Mouse (Mus musculus) forebrain, embryonic 12.5 days (tissue): ENCODE measurements around the gene A030005K14Rik. TPM values are rescaled to one million over a fixed set of nuclear protein-coding genes. Genes with fewer than 3 reads are reported as not detected.

Experiments
- ATAC-seq: fragments of 200-750 bp; cut with Nextera tagmentation; 2 replicates; pipeline ENCODE4 v1.8.0; 2017; ENCODE audit warnings: moderate TSS enrichment; ENCODE audit not compliant: low FRiP score
- H3K27ac ChIP-seq: fragments of 300-500 bp; sonication (generic); 2 replicates; pipeline ENCODE4 v1.5.1; 2016; ENCODE audit warnings: mild to moderate bottlenecking
- H3K27me3 ChIP-seq: fragments of 300-500 bp; sonication (generic); 2 replicates; pipeline ENCODE4 v1.6.1; 2016; ENCODE audit warnings: mild to moderate bottlenecking
- H3K36me3 ChIP-seq: fragments of 300-500 bp; sonication (generic); replicated peaks from 2 replicates; pipeline ENCODE4 v1.6.1; 2016; ENCODE audit warnings: mild to moderate bottlenecking
- H3K4me1 ChIP-seq: fragments of 300-500 bp; sonication (generic); 2 replicates; pipeline ENCODE4 v1.6.1; 2016
- H3K4me2 ChIP-seq: fragments of 300-500 bp; sonication (generic); 2 replicates; pipeline ENCODE4 v1.6.1; 2016; ENCODE audit warnings: mild to moderate bottlenecking, moderate library complexity
- H3K4me3 ChIP-seq: fragments of 300-500 bp; sonication (generic); replicated peaks from 2 replicates; pipeline ENCODE4 v1.5.1; 2016; ENCODE audit warnings: mild to moderate bottlenecking
- H3K9ac ChIP-seq: fragments of 300-500 bp; sonication (generic); 2 replicates; pipeline ENCODE4 v1.6.1; 2016; ENCODE audit warnings: mild to moderate bottlenecking
- H3K9me3 ChIP-seq: fragments of 300-500 bp; sonication (generic); 2 replicates; pipeline ENCODE4 v1.6.1; 2016
- WGBS: fragments of 180-500 bp; shearing (Covaris S2); methylation state at CpG from one replicate; pipeline ENCODE4 v1.1.7; 2016; 5-methylcytosine and 5-hydroxymethylcytosine counted together
- polyA plus RNA-seq: library from polyadenylated mRNA; unstranded; fragments of >200 nt; fragmentation: Nextera tagmentation; extraction: Ambion mirVana; gene quantifications from 2 replicates; pipeline ENCODE4 v1.2.1, GENCODE M21; 2016

The A030005K14Rik gene
- polyA plus RNA-seq, 1 experiment from 2014 or later = not detected

DNA sequence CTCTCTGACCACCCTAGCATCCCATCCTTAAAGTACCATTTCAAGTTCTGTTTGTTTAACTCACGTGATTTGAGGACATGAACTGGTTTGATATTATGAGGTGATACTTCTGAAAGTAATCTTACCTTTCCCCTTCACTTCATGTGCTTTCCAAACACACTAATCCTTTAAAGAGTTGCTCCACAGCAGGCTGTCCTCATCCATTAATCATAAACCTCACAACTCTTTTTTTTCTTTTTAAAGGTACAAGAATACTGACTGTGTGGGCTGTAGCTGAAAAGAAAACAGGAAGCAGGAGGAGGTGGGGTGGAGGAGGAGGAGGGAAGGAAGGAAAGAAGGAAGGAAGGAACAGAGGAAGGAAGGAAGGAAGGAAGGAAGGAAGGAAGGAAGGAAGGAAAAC, 27.2 kb downstream of the A030005K14Rik start:
- 49% methylated on average over 1 of the region's 1 CpGs for WGBS
- H3K4me3 ChIP-seq = no peak overlapping the region
- no peaks in the 10 kb centered on the region for H3K36me3 ChIP-seq
- no peak for ATAC-seq
- no peaks in the 10 kb centered on the region for H3K9me3 ChIP-seq
- H3K9ac ChIP-seq = no peak overlapping the region
- no peak overlapping the region for H3K4me2 ChIP-seq
- no peaks in the 10 kb centered on the region for H3K4me1 ChIP-seq
- H3K27ac ChIP-seq = no peak overlapping the region
- no peaks in the 10 kb centered on the region for H3K27me3 ChIP-seq

DNA sequence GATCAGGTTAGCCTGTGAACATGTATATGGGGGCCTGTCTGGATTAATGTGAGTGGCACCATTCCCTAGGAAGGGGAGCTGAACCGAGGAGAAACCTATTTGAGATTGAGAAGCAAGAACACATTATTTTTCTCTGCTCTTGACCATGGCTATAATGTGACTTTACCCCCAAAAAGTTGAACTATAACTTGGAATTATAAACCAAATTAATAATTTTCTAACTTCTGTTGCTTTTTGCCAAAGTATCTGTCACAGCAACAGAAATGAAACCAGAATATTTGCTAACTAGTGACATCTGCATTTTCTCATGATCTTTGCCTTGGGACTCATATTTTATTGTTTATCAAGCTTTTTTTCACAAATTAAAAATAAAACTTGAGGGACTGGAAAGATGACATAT, 42.6 kb downstream of the A030005K14Rik start:
- Histone ChIP-seq H3K4me2 (no peak overlapping the region), H3K9me3 (no peaks in the 10 kb centered on the region), H3K27ac (no peak overlapping the region), H3K36me3 (no peaks in the 10 kb centered on the region), H3K9ac (no peak overlapping the region), H3K27me3 (no peaks in the 10 kb centered on the region), H3K4me1 (no peaks in the 10 kb centered on the region), H3K4me3 (no peak overlapping the region)
- no peak for ATAC-seq
- 69% methylated on average over 1 of the region's 1 CpGs for WGBS

DNA sequence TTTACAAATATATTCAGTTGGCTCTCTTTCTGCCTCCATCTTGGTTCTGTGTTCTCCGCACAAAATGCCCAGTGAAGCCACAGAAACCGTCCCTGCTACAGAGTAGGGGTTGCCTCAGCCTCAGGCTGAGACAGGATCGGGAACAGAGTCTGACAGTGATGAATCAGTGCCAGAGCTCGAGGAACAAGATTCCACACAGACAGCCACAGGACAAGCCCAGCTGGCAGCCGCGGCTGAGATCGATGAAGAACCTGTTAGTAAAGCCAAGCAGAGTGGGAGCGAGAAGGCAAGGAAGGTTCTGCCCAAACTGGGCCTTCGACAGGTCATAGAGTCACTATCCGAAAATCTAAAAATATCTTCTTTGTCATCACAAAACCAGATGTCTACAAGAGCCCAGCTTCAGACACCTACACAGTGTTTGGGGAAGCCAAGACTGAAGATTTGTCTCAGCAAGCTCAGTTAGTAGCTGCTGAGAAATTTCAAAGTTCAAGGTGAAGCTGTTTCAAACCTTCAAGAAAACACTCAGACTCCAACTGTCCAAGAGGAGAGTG, 43.8 kb downstream of the A030005K14Rik start:
- Histone ChIP-seq H3K36me3 (no peaks in the 10 kb centered on the region), H3K27me3 (no peaks in the 10 kb centered on the region), H3K9me3 (no peaks in the 10 kb centered on the region), H3K4me3 (no peak overlapping the region), H3K4me1 (no peaks in the 10 kb centered on the region), H3K27ac (no peak overlapping the region), H3K9ac (no peak overlapping the region), H3K4me2 (no peak overlapping the region)
- no peak for ATAC-seq
- WGBS = 92% methylated on average over 10 of the region's 10 CpGs

DNA sequence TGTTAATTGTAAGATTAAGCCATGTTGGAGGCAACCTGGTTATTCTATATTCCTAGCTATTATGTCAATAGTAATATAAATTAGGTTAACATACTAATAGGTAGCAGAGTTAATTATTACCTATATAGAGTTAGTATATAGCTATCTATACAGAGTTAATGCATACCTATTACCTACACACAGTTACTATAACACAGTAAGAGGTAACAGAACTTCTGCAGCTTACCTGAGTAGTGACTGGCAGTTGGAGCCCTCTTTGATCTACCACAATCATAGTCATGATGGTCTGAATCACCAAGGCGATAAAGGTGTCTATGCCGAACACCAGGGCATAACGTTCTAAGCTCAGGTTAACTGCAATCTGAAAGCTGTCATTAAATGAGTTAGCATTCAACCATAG, 44.7 kb downstream of the A030005K14Rik start:
- H3K36me3 ChIP-seq = no peaks in the 10 kb centered on the region
- no peak overlapping the region for H3K4me2 ChIP-seq
- no peaks in the 10 kb centered on the region for H3K27me3 ChIP-seq
- H3K4me3 ChIP-seq = no peak overlapping the region
- no peak for ATAC-seq
- 95% methylated on average over 3 of the region's 3 CpGs for WGBS
- no peak overlapping the region for H3K9ac ChIP-seq
- H3K4me1 ChIP-seq = no peaks in the 10 kb centered on the region
- H3K9me3 ChIP-seq = no peaks in the 10 kb centered on the region
- no peak overlapping the region for H3K27ac ChIP-seq

Other genes with a start within 250 kb of the A030005K14Rik start
- 39.5 and 41.8 TPM in 2 replicates for gene Agfg1, start 219.9 kb downstream of the A030005K14Rik start, polyA plus RNA-seq
- gene A030005L19Rik, start 146.1 kb downstream of the A030005K14Rik start, polyA plus RNA-seq = not detected in 2 replicates
- gene A030014E15Rik, start 134.5 kb downstream of the A030005K14Rik start, polyA plus RNA-seq = not detected in 2 replicates
- not detected in 2 replicates for gene Gm6217, start 128.0 kb downstream of the A030005K14Rik start, polyA plus RNA-seq
- not detected in 2 replicates for gene A030003K21Rik, start 116.0 kb downstream of the A030005K14Rik start, polyA plus RNA-seq
- gene Gm7544, start 103.4 kb downstream of the A030005K14Rik start, polyA plus RNA-seq = not detected in 2 replicates
- not detected in 2 replicates for gene Gm47955, start 99.1 kb downstream of the A030005K14Rik start, polyA plus RNA-seq
- not detected in 2 replicates for gene Gm47959, start 58.8 kb downstream of the A030005K14Rik start, polyA plus RNA-seq
- 0.18 and 0.29 TPM in 2 replicates for gene Slc19a3, start 20.9 kb downstream of the A030005K14Rik start, polyA plus RNA-seq
- not detected in 2 replicates for gene Krtap28-10, start 16.9 kb downstream of the A030005K14Rik start, polyA plus RNA-seq
- gene Gm47969, start 14.4 kb downstream of the A030005K14Rik start, polyA plus RNA-seq = not detected in 2 replicates
- not detected in 2 replicates for gene Krtap28-13, start 1.6 kb upstream of the A030005K14Rik start, polyA plus RNA-seq
- not detected in 2 replicates for gene Ccl20, start 57.4 kb upstream of the A030005K14Rik start, polyA plus RNA-seq
- gene Daw1, start 100.4 kb upstream of the A030005K14Rik start, polyA plus RNA-seq = 0.19 and 0.26 TPM in 2 replicates